In the genomic region with DNA sequence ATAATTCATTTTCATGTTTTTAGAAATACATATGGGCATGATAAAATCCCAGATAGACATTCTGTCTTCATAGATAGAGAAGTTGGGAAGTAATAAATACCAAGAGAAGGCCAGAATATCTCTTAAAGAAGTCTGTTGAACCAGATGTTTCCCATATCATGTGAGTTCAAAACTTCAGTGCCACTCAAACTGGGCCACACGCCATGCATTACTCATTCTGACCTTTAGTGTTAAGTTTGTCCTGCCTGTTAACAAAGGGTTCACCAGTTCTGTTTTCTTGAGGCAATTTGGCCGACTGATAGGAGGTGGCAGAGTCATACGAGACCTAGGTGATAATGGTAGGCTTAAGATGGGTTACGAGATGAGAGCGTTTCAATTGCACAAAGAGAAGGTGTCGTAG, we compare ENCODE assay signal across 13 mouse cellular contexts.
DNase-seq lines count a peak whose midpoint lies in the region; ATAC-seq and TF ChIP-seq lines count a peak whose summit lies in the region.
"Had no signal": no experiment of that assay in that cellular context is flagged by ENCODE, and none has a peak within 500 bp of the region (broad histone marks: within the 10 kb centered on the region; RNA-seq: fewer than 3 reads in every experiment).

No protein-coding gene starts in this region.

- no peaks in the 10 kb centered on the region for H3K9me3 ChIP-seq in liver, embryonic 15.5 days (replicated peaks)
- H3K9me3 ChIP-seq: embryonic facial prominence, embryonic 10.5 days; kidney, embryonic 15.5 days; limb, embryonic 12.5 days; stomach, embryonic 15.5 days had no signal

- intact Hi-C loops in heart, adult 2 months (cut with DNase I): loop anchor here (2.0 to 5.0 kb wide), 2 partner anchors 71 to 598 kb away; partner anchors contain the start of gene Arl15
- intact Hi-C loops in heart, postnatal 25 days (cut with DNase I): loop anchor here (2.0 kb wide), 1 partner anchor 71 kb away; the partner anchor contains the start of gene Arl15

- peak overlapping the region; percentile 2; the same call in 1 of the 2 replicates for H3K4me2 ChIP-seq in liver, embryonic 15.5 days
- H3K4me2 ChIP-seq: kidney, embryonic 15.5 days; limb, embryonic 12.5 days; midbrain, embryonic 11.5 days; stomach, embryonic 15.5 days had no signal

- no peaks in the 10 kb centered on the region for H3K36me3 ChIP-seq in heart, adult 2 months (ENCODE audit: control insufficient read depth, insufficient read depth, low read length)
- no peaks in the 10 kb centered on the region for H3K36me3 ChIP-seq in liver, embryonic 15.5 days (replicated peaks)
- H3K36me3 ChIP-seq: embryonic facial prominence, embryonic 10.5 days; kidney, embryonic 15.5 days; limb, embryonic 12.5 days; stomach, embryonic 15.5 days had no signal

- no peak for TF ChIP-seq CTCF in heart, adult 2 months (IDR thresholded peaks at IDR 0.05)

- H3K27ac ChIP-seq in heart, adult 2 months: no peak overlapping the region; the same call in 1 of the 2 replicates
- H3K27ac ChIP-seq in liver, embryonic 15.5 days (replicated peaks): peak overlapping the region; percentile 42; the same call in 1 of the 2 replicates
- H3K27ac ChIP-seq: kidney, embryonic 15.5 days; layer of hippocampus, adult 2 months; limb, embryonic 12.5 days; stomach, embryonic 15.5 days had no signal

- no peak overlapping the region for H3K4me3 ChIP-seq in heart, adult 2 months
- H3K4me3 ChIP-seq in liver, embryonic 15.5 days (replicated peaks): no peak overlapping the region
- H3K4me3 ChIP-seq: embryonic facial prominence, embryonic 10.5 days; kidney, embryonic 15.5 days; layer of hippocampus, adult 2 months; limb, embryonic 12.5 days; stomach, embryonic 15.5 days had no signal

- peak overlapping the region; percentile 22; the same call in 1 of the 2 replicates for H3K9ac ChIP-seq in heart, adult 2 months (ENCODE audit: low read depth, low read length)
- H3K9ac ChIP-seq in liver, embryonic 15.5 days: no peak overlapping the region
- H3K9ac ChIP-seq: kidney, embryonic 15.5 days; limb, embryonic 12.5 days; stomach, embryonic 15.5 days had no signal

- no peaks in the 10 kb centered on the region for H3K27me3 ChIP-seq in heart, adult 2 months (ENCODE audit: control insufficient read depth, insufficient read depth, low read length)
- no peaks in the 10 kb centered on the region for H3K27me3 ChIP-seq in liver, embryonic 15.5 days
- H3K27me3 ChIP-seq: kidney, embryonic 15.5 days; limb, embryonic 12.5 days; stomach, embryonic 15.5 days had no signal

- ATAC-seq in liver, embryonic 15.5 days (ENCODE audit: insufficient read depth): no peak

- H3K79me2 ChIP-seq in heart, adult 2 months (replicated peaks; ENCODE audit: control insufficient read depth, insufficient read depth, low read length): no peaks in the 10 kb centered on the region; the same call in 1 of the 2 replicates

- WGBS in heart, adult 2 months: 46% methylated on average over 6 of the region's 6 CpGs
- WGBS in liver, embryonic 15.5 days (ENCODE audit: insufficient replicate concordance): 46% methylated on average over 6 of the region's 6 CpGs

- TF ChIP-seq EP300 in heart, adult 2 months (IDR thresholded peaks at IDR 0.05; ENCODE audit: insufficient read depth, low read depth, low read length): no peak

- H3K4me1 ChIP-seq in heart, adult 2 months (ENCODE audit: control insufficient read depth, insufficient read depth, low read length): peaks cover 5% of the 10 kb centered on the region
- H3K4me1 ChIP-seq in liver, embryonic 15.5 days (replicated peaks): peaks cover 57% of the 10 kb centered on the region
- H3K4me1 ChIP-seq: stomach, embryonic 15.5 days had no signal

- TF ChIP-seq POLR2A in heart, adult 2 months (IDR thresholded peaks at IDR 0.05; ENCODE audit: insufficient read depth, low read depth, low read length): no peak

- no peak for DNase-seq in heart, adult 2 months
- no peak for DNase-seq in heart, postnatal 25 days (ENCODE audit: low spot score)
- peak; percentile 16 for DNase-seq in urinary bladder, adult 2 months (ENCODE audit: low spot score)
- no peak for DNase-seq in urinary bladder, postnatal 36 days (ENCODE audit: low spot score in 2 of 2)
- no peak for DNase-seq in cerebellum, adult 11-12 months
- no peak for DNase-seq in urinary bladder, postnatal 14 days (ENCODE audit: low spot score)
